Mouse (Mus musculus): ENCODE results near the gene 1700023F06Rik. TPM values are rescaled to one million over a fixed set of nuclear protein-coding genes. Genes with fewer than 3 reads are reported as not detected.

1700023F06Rik gene
- total RNA-seq, 1 experiment, result not detected

DNA sequence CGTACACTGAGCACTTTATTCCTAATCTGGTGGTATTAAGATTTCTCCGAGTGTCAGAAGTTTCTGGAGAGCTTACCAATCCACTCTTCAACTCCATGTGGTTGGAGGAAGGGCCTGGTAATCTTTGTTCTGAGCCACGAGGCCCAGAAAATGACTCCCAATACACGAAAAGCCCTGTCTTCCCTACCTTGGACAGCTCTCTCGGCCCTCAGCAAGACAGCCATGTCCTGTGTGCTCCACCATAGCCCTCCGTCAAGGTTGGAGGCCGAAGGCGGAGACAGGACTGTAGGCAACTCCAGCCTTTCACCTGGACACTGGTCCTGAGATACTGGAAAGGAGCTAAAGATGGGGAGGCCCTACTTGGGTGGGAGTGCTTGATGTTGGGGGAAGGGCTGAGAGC, 1.9 kb upstream of the 1700023F06Rik start:
- DNase-seq (ENCODE audit: low read depth, low spot score), result no peak
- H3K9ac ChIP-seq (ENCODE audit: insufficient read depth, low read depth, low read length, poor library complexity, severe bottlenecking), result no peak overlapping the region

DNA sequence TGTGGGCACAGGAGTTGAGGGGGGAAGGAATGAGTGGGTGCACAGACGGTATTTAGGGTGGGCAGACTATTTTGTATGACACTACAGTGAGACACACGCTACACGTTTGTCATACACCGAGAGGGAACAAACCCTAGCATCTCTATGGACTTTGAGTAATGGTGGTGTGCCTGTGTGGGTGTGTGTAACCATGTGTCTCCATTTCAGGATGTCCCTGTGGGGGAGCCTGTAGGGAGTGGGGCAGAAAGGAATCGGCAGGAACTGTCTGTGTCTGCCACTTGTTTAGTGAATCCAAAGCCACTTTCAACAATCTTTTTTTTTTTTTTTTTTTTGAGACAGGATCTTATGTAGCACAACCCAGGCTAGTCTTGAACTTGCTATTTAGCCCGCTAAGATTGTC, 2.2 kb downstream of the 1700023F06Rik start:
- TF ChIP-seq HCFC1 (IDR thresholded peaks at IDR 0.05; ENCODE audit: borderline replicate concordance, insufficient read depth, low read length) (no peak), ZNF384 (IDR thresholded peaks at IDR 0.05; ENCODE audit: low read depth, low read length) (peak; percentile 75; the same call in 1 of the 2 replicates)
- in situ Hi-C loops (cut with MboI; ENCODE audit: low sequenced_read_pairs in 2 of 2, unreplicated experiment in 2 of 2), result no loop called here
- Histone ChIP-seq H3K4me3 (ENCODE audit: insufficient read depth in 1 of 2, low read depth in 1 of 2, low read length in 2 of 2, poor library complexity in 1 of 2, severe bottlenecking in 1 of 2) (no peak overlapping the region), H3K27ac (ENCODE audit: insufficient read depth, low read depth, low read length, poor library complexity, severe bottlenecking) (no peak overlapping the region), H3K4me1 (ENCODE audit: control insufficient read depth in 2 of 2, insufficient read depth in 2 of 2, low read length in 2 of 2, poor library complexity in 1 of 2) (no peaks in the 10 kb centered on the region; a peak in 1 of 4 replicates), H3K36me3 (ENCODE audit: control insufficient read depth, insufficient read depth, low read length, poor library complexity, severe bottlenecking) (no peaks in the 10 kb centered on the region), H3K9me3 (ENCODE audit: control insufficient read depth, insufficient read depth, low read depth, low read length) (no peaks in the 10 kb centered on the region), H3K9ac (ENCODE audit: insufficient read depth, low read depth, low read length, poor library complexity, severe bottlenecking) (no peak overlapping the region)
- no peak for DNase-seq (ENCODE audit: low read depth, low spot score)

More for the DNA sequence above, 1.9 kb upstream of the 1700023F06Rik start:
- Histone ChIP-seq H3K36me3 (ENCODE audit: control insufficient read depth, insufficient read depth, low read length, poor library complexity, severe bottlenecking) (no peaks in the 10 kb centered on the region), H3K9me3 (ENCODE audit: control insufficient read depth, insufficient read depth, low read depth, low read length) (no peaks in the 10 kb centered on the region), H3K4me1 (ENCODE audit: control insufficient read depth in 2 of 2, insufficient read depth in 2 of 2, low read length in 2 of 2, poor library complexity in 1 of 2) (no peaks in the 10 kb centered on the region), H3K27ac (ENCODE audit: insufficient read depth, low read depth, low read length, poor library complexity, severe bottlenecking) (no peak overlapping the region), H3K4me3 (ENCODE audit: insufficient read depth in 1 of 2, low read depth in 1 of 2, low read length in 2 of 2, poor library complexity in 1 of 2, severe bottlenecking in 1 of 2) (no peak overlapping the region)
- no peak for TF ChIP-seq CHD2 (IDR thresholded peaks at IDR 0.05; ENCODE audit: low read depth, low read length)
- TF ChIP-seq HCFC1 (IDR thresholded peaks at IDR 0.05; ENCODE audit: borderline replicate concordance, insufficient read depth, low read length), result peak; percentile 47; the same call in 1 of the 2 replicates
- in situ Hi-C loops (cut with MboI; ENCODE audit: low sequenced_read_pairs in 2 of 2, unreplicated experiment in 2 of 2), result no loop called here

DNA sequence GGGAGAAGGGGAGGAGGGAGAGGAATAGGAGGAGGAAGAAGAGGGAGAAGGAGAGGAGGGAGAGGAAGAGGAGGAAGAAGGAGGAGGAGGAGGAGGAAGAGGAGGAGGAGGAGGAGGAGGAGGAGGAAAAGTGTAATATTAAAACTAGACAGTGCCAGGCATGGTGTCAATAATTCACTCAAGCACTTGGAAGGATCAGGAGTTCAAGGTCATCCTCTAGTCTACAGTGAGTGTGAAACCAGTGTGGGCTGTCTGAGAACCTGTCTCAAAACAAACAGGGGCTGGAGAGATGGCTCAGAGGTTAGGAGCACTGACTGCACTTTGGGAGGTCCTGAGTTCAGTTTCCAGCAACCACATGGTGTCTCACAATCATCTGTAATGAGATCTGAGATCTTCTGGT, 6.0 kb downstream of the 1700023F06Rik start:
- no peak for TF ChIP-seq CHD2 (IDR thresholded peaks at IDR 0.05; ENCODE audit: low read depth, low read length)
- no peak for TF ChIP-seq HCFC1 (IDR thresholded peaks at IDR 0.05; ENCODE audit: borderline replicate concordance, insufficient read depth, low read length)
- TF ChIP-seq ZNF384 (IDR thresholded peaks at IDR 0.05; ENCODE audit: low read depth, low read length), result no peak
- TF ChIP-seq MAFK (IDR thresholded peaks at IDR 0.05; ENCODE audit: insufficient read depth, low read depth, low read length), result no peak
- TF ChIP-seq ZC3H11A (IDR thresholded peaks at IDR 0.05; ENCODE audit: borderline replicate concordance, low read depth, low read length), result no peak
- in situ Hi-C loops (cut with MboI; ENCODE audit: low sequenced_read_pairs in 2 of 2, unreplicated experiment in 2 of 2), result no loop called here

DNA sequence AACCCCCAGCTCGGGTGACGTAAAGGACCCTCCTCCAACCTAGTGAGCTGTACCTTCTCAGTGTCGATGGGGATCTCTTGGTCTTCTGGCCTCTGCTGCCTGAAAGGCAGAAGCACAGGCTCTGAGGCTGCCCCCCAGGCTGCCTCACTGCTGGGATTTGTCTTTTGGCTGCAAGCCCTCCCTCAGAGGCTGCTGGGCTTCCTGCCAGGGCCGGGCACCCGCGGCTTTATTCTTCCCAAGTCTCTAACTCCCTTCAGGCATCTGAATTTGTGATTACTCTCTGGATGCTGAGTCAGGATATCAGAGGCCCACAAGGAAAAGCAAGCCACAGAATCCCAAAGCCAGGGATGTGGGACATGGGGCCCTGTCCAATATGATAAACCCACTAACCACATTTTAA, 6.7 kb downstream of the 1700023F06Rik start:
- no peaks in the 10 kb centered on the region for H3K36me3 ChIP-seq (ENCODE audit: control insufficient read depth, insufficient read depth, low read length, poor library complexity, severe bottlenecking)
- peaks cover 0 to 8% of the 10 kb centered on the region in 2 experiments; a peak in 2 of 4 replicates for H3K4me1 ChIP-seq (ENCODE audit: control insufficient read depth in 2 of 2, insufficient read depth in 2 of 2, low read length in 2 of 2, poor library complexity in 1 of 2)
- in situ Hi-C loops (cut with MboI; ENCODE audit: low sequenced_read_pairs in 2 of 2, unreplicated experiment in 2 of 2), result no loop called here
- no peak overlapping the region for H3K27ac ChIP-seq (ENCODE audit: insufficient read depth, low read depth, low read length, poor library complexity, severe bottlenecking)
- H3K4me3 ChIP-seq (ENCODE audit: insufficient read depth in 1 of 2, low read depth in 1 of 2, low read length in 2 of 2, poor library complexity in 1 of 2, severe bottlenecking in 1 of 2), result no peak overlapping the region
- TF ChIP-seq HCFC1 (IDR thresholded peaks at IDR 0.05; ENCODE audit: borderline replicate concordance, insufficient read depth, low read length), result no peak
- H3K9ac ChIP-seq (ENCODE audit: insufficient read depth, low read depth, low read length, poor library complexity, severe bottlenecking), result no peak overlapping the region
- no peaks in the 10 kb centered on the region for H3K9me3 ChIP-seq (ENCODE audit: control insufficient read depth, insufficient read depth, low read depth, low read length)
- DNase-seq (ENCODE audit: low read depth, low spot score), result no peak

More for the DNA sequence above, 6.0 kb downstream of the 1700023F06Rik start:
- Histone ChIP-seq H3K9me3 (ENCODE audit: control insufficient read depth, insufficient read depth, low read depth, low read length) (no peaks in the 10 kb centered on the region), H3K4me3 (ENCODE audit: insufficient read depth in 1 of 2, low read depth in 1 of 2, low read length in 2 of 2, poor library complexity in 1 of 2, severe bottlenecking in 1 of 2) (no peak overlapping the region), H3K27ac (ENCODE audit: insufficient read depth, low read depth, low read length, poor library complexity, severe bottlenecking) (no peak overlapping the region), H3K9ac (ENCODE audit: insufficient read depth, low read depth, low read length, poor library complexity, severe bottlenecking) (no peak overlapping the region), H3K36me3 (ENCODE audit: control insufficient read depth, insufficient read depth, low read length, poor library complexity, severe bottlenecking) (no peaks in the 10 kb centered on the region), H3K4me1 (ENCODE audit: control insufficient read depth in 2 of 2, insufficient read depth in 2 of 2, low read length in 2 of 2, poor library complexity in 1 of 2) (peaks cover 0 to 8% of the 10 kb centered on the region in 2 experiments; a peak in 2 of 4 replicates)
- no peak for DNase-seq (ENCODE audit: low read depth, low spot score)

DNA sequence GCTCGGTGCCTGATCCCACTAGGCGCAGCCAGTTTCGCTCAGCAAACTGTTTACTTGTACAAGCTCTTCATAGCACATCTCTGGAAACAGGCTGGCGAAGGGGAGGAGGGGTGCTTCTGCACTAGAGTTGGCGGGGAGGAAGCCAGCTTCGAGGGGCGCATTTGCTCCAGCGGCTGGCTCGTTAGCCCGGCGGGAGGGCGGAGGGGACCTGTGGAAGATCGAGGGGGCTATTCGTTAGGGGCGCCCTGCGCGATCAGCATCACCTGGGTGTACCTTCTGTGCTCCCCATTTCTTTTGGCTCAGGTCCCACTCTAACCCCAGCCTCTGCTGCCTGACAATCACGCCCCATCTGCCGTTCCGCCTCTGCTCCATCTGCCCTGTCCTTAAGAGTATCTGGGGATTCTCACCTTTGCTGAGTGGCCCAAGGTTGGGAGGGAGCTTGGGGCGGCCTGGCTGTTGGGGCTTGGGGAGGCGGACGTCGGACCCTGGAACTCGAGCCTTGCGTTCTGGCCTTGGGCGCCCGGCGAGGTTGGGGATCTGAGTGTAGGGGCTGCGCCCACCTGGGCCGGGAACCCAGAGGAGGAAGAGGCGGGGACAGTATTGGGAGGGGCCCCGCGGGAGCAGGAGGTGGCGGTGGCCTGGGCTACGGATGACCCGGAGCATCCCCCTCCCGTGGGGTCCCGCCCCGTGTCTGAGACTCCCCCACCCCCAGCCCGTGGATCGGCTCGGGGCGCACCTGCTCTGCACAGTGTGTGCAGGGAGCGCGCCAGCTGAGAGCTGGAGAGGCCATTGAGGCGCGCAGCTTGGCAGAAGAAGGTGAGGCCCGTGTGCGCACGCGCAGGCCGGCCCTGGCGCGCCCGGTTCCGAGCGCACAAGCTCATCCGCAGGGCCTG, 9.2 kb downstream of the 1700023F06Rik start:
- peak overlapping the region; percentile 81 for H3K9ac ChIP-seq (ENCODE audit: insufficient read depth, low read depth, low read length, poor library complexity, severe bottlenecking)
- H3K27ac ChIP-seq (ENCODE audit: insufficient read depth, low read depth, low read length, poor library complexity, severe bottlenecking), result no peak overlapping the region
- no peak for DNase-seq (ENCODE audit: low read depth, low spot score)
- H3K4me1 ChIP-seq (ENCODE audit: control insufficient read depth in 2 of 2, insufficient read depth in 2 of 2, low read length in 2 of 2, poor library complexity in 1 of 2), result peaks cover 0 to 8% of the 10 kb centered on the region in 2 experiments; a peak in 2 of 4 replicates
- in situ Hi-C loops (cut with MboI; ENCODE audit: low sequenced_read_pairs in 2 of 2, unreplicated experiment in 2 of 2), result no loop called here
- H3K9me3 ChIP-seq (ENCODE audit: control insufficient read depth, insufficient read depth, low read depth, low read length), result no peaks in the 10 kb centered on the region
- no peaks in the 10 kb centered on the region for H3K36me3 ChIP-seq (ENCODE audit: control insufficient read depth, insufficient read depth, low read length, poor library complexity, severe bottlenecking)
- TF ChIP-seq MAFK (IDR thresholded peaks at IDR 0.05; ENCODE audit: insufficient read depth, low read depth, low read length), result no peak
- no peak for TF ChIP-seq ZNF384 (IDR thresholded peaks at IDR 0.05; ENCODE audit: low read depth, low read length)
- TF ChIP-seq ZC3H11A (IDR thresholded peaks at IDR 0.05; ENCODE audit: borderline replicate concordance, low read depth, low read length), result no peak
- peak overlapping the region; percentile 83 to 85 for H3K4me3 ChIP-seq (ENCODE audit: insufficient read depth in 1 of 2, low read depth in 1 of 2, low read length in 2 of 2, poor library complexity in 1 of 2, severe bottlenecking in 1 of 2)

Measured in ES-E14 (cell line).